Mouse (Mus musculus) thymus, postnatal 10 days (tissue): Measurements from ENCODE around the gene Cap1.

ENCODE experiments used
- DNase-seq, 2 experiments: peaks; one replicate each; pipeline ENCODE4 v3.0.0; 2021; ENCODE audit warnings: low spot score in 2 of 2

The Cap1 gene

DNA sequence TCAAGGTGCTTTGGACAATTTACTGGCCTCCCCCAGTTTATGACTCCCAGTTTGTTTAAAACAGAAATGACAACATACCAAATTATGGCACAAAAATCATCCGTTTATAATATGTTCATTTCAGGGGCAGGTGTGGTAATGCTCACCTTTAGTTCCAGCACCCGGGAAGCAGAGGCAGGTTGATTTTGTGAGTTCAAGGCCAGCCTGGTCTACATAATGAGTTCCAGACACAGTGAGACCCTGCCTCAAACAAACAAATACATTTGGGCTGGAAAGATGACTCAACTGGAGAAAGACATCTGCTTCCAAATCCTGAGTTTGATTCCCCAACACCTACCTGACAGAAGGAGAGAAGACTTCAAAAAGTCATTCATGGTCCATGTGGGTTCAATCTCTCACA, 1.5 kb upstream of the Cap1 start:
- DNase-seq, result no peak

- DNase-seq, result no peak
These were observed 861 bp upstream of the Cap1 start for GRCm38 (mm10) chr4:122886579-122887254.

DNA sequence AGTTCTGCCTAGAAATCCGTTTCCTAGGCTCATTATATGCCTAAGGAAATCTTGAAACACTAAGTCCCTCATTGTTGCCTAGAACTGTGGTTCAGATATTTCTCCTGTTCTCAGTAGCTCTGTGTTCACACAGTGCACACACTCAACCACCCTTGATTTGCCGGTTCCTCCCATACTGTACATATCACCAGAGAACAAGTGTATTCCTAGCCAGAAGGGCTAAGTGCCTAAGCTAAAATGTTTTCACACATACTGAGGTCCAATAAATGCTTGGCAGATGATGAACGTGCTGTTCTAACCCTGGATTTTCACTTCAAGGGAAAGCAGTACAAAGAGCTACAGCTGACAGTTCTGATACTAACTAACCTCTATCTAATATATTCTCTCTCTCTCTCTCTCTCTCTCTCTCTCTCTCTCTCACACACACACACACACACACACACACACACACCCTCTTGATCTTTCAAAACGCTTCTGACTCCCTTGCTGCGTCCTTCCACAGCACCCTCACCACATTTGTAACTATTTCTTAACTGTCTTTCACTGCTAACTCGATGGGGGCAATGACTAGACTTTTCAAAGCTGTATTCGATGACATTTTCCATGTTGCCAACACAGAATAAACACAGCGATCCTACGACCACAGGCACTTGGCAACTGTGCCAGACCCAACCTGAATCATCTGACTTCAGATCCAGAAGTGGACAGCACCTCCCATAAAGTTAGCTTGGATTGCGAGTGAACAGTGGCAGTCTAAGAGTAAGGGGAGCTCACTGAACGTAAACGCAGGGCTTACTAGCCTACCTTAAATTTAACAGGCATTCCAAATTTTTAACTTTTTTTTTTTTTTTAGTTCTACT, 1.1 kb downstream of the Cap1 start:
- DNase-seq, result no peak

- DNase-seq, result no peak
These were observed 1.8 kb downstream of the Cap1 start for GRCm38 (mm10) chr4:122884051-122884450.

GRCm38 (mm10) chr4:122883294-122883693, 2.6 kb downstream of the Cap1 start:
- DNase-seq, result no peak

GRCm38 (mm10) chr4:122882544-122882943, 3.3 kb downstream of the Cap1 start:
- DNase-seq, result no peak

DNA sequence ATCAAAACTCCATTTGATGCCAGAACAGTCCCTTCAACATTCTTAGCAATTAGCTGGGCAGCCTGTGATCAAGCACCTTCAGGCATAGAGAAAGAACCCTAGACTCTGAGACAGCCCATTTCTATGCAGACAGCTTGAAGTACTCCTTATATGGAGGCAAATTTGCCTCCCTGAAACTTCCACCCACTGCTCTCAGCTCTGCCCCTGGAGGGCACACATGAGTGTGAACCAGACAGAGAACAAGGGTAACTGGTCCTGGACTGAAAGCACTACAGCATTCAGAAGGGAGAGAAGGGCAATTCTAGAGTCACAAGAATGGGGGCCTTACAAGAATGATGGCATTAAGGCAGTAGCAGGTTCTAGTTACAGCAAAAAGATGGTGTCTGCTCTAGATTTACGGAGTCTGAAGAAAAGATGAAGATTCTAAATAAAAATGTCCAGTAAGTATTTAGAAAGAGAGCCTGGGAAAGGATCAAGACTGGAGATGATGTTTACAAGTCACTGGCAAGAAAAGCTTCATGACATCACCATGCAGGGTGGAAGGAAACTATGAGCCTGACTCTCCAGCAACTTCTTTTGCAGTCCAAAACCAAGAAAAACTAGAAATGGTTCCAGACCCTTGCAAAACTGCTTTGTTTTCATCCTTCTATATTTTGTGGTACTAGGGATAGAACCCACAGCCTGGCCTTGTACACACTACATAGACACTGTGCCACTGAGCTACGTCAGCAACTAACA, 7.4 kb downstream of the Cap1 start:
- DNase-seq, result no peak

GRCm38 (mm10) chr4:122873512-122873911, 12.3 kb downstream of the Cap1 start:
- no peak for DNase-seq

GRCm38 (mm10) chr4:122873003-122873402, 12.9 kb downstream of the Cap1 start:
- DNase-seq, result no peak

DNA sequence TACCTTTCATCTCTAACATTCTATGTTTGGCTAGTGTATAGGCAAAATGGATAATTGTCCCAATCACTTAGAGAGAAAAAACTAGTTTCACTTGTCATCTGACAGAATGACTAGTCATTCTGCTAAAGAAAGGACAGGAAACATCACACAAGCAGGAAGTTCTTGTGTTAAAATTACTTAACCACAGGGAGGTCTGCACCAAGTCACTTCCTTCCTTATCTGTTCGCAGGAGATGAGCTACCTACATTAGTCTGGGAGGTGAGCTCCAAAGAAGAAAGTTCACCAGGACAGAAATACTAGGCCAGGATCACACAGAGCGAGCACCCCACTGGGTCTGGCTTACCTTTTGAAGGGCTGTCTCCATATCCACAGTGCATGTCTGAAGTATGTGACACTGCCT, 13.9 kb downstream of the Cap1 start:
- DNase-seq, result no peak

DNA sequence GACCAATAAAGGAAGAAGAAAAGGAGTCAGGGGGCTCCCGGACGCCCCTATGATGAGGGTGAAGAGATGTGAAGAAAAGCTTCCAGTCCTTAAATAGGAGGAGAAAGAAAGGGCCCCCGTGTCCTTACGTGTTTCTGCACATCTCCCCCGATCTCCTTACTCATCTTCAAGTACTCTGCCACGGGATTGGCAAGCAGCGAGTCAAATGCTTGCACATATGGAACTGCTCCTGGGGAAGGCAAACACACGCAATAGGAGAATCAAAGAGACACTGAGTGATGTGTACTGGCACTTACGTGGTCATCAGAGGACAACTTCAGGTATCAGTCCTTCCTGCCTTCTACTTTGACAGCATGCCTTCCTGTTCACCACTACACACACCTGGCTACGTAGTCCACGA, 14.6 kb downstream of the Cap1 start:
- no peak for DNase-seq

DNA sequence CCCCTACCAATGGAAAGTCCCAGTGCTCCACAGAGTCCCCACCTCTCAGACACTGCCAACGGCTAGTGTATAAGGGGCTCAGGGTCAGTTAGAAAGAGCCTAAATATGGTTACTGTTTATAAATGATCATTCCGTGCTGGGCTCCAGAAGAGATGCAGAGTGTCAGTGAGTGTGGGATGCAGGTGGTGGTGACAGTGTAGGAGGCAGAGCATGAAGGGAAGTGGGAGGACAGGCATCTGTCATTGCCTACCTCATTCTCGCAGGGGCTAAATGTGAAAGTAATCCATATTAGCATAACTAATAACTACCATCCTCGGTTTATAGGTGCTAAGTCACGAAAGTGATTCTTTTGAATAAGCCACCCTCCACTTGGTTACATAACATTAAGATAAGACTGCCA, 15.1 kb downstream of the Cap1 start:
- no peak for DNase-seq

GRCm38 (mm10) chr4:122870027-122870426, 15.8 kb downstream of the Cap1 start:
- DNase-seq, result peak in 1 of 2 experiments; percentile 57

GRCm38 (mm10) chr4:122868041-122868440, 17.8 kb downstream of the Cap1 start:
- no peak for DNase-seq

GRCm38 (mm10) chr4:122861836-122862235, 24.0 kb downstream of the Cap1 start:
- no peak for DNase-seq

GRCm38 (mm10) chr4:122859096-122859674, 26.7 kb downstream of the Cap1 start:
- DNase-seq, result no peak

GRCm38 (mm10) chr4:122857909-122858308, 27.9 kb downstream of the Cap1 start:
- DNase-seq, result no peak

GRCm38 (mm10) chr4:122854770-122855169, 31.1 kb downstream of the Cap1 start:
- no peak for DNase-seq

- peak; percentile 47 to 52 for DNase-seq
These were observed 32.2 kb downstream of the Cap1 start for GRCm38 (mm10) chr4:122853691-122854090.

DNA sequence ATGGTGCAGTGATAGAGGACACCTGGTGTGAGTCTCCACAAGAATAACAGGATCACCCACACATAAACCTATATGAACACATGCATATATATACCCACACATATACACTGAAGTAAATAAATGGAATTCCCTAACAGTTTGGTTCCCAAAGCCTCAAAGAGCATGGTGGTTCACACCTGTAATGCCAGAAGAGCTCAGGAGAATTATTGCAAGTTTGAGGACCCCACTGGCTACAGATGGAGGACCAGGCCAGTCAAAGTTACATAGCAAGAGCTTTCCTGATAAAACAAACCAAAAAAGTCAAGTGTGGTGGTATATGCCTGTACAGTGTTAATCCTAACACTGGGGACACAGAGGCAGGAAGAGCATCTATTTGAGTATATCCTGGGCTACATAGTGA, 34.3 kb downstream of the Cap1 start:
- DNase-seq, result no peak

- peak; percentile 61 to 70 for DNase-seq
These were observed 37.7 kb downstream of the Cap1 start for GRCm38 (mm10) chr4:122848150-122848621.

- DNase-seq, result peak; percentile 30 to 35
These were observed 47.4 kb downstream of the Cap1 start for GRCm38 (mm10) chr4:122838416-122838815.
